Mouse (Mus musculus) gastrocnemius, postnatal 4 days (tissue): ENCODE measurements around the gene Gm4131. TPM values are rescaled to one million over a fixed set of nuclear protein-coding genes. Genes with fewer than 3 reads are reported as not detected.
"Not testable (repeated sequence)": the region's sequence is repeated elsewhere in the genome, so short reads cannot be mapped to it uniquely, and the experiment has no call there.

Experiments
- DNase-seq, 2 experiments: peaks; one replicate each; pipeline ENCODE4 v3.0.0; 2021 to 2022; ENCODE audit warnings: low spot score in 2 of 2, mixed read lengths in 2 of 2
- long read RNA-seq, 2 experiments: library from polyadenylated mRNA; stranded (forward); transcript quantifications; one replicate each; pipeline ENCODE4 v2.0.0; 2021
- total RNA-seq, 2 experiments: library from RNA; stranded (reverse); gene quantifications; 2 replicates each; pipeline ENCODE4 v1.2.3; 2021

Gene Gm4131
- not detected for total RNA-seq
- long read RNA-seq, experiment 1, result 0 reads
- long read RNA-seq, experiment 2, result 0 reads

DNA sequence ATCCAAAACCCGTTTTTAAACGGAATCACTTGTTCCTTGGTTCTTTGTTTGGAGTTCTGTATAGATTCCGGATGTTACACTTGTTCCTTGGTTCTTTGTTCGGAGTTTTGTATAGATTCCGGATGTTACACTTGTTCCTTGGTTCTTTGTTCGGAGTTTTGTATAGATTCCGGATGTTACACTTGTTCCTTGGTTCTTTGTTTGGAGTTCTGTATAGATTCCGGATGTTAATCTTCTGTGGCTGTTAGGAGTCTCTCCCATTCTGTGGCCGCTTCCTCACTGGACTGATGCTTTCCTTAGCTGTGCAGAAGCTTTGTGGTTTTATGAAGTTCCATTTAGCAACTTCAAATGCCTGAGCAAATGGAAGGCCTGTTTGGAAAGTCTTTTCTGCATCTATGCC, at the start of gene Gm4131:
Gm4131 (minus strand) TSS at position 101 of the 400 bp plus-strand sequence.
- not testable (repeated sequence) for DNase-seq

- DNase-seq, result no peak
Measured at GRCm38 (mm10) chr14:62609904-62610303, 43.2 kb upstream of the Gm4131 start.

DNA sequence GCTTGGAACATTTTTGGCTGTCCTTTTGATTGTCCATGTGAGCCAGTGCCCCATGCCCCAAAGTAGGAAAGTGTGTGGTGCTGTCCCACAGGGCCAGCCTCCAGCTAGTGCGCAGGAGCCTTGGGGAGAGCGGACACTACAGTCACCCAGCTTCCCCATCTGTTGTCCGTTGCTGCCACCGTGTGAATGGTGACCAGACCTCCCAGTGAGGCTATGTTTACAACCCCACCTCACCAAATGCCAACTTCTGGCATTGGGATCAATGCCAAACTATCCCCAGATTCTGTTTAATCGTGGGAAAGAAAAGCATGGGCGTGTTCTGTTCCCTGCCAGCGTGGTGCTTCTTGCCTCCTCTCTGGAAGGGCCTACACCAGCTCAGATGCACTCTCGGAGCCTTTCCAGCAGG, 41.1 kb upstream of the Gm4131 start:
- DNase-seq, result no peak

- DNase-seq, result no peak
Measured at GRCm38 (mm10) chr14:62602869-62603268, 36.1 kb upstream of the Gm4131 start.

GRCm38 (mm10) chr14:62602271-62602670, 35.5 kb upstream of the Gm4131 start:
- DNase-seq, result no peak

DNA sequence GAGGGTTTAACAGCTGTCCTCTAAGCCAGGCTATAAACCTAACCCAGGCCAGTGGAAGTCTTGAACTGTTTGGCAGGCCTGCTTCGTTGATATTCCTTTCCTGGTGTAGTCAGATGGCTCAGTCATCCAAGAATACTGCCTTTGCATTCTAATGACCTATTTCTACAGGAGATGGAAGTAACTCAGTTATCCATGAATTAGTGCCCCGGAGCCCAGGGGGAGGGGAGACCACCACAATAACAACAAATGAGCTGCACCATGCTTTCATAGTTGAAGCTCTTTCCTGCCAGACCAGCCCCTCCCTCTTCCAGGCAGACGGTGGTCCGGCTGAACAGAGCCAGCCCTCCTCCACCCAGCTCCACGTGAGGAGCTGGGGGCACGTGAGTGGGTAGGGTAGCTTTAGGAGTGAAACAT, 33.4 kb upstream of the Gm4131 start:
- no peak for DNase-seq

DNA sequence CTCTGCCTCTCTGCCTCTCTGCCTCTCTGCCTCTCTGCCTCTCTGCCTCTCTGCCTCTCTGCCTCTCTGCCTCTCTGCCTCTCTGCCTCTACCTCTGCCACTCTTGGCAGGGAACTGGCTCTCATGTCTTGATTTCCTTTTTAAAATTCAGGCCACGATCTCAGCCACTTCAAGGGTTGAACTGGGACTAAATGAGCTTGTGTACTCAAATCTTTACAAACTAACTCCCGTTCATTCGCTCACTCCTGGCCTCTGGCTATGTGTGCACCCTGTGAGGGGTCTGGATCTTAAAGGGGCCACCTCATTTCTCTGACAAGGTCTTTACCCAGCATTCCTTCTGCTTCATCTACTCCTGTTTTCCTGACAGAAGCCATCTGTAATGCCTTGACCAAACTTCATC, 18.6 kb upstream of the Gm4131 start:
- no peak for DNase-seq

DNA sequence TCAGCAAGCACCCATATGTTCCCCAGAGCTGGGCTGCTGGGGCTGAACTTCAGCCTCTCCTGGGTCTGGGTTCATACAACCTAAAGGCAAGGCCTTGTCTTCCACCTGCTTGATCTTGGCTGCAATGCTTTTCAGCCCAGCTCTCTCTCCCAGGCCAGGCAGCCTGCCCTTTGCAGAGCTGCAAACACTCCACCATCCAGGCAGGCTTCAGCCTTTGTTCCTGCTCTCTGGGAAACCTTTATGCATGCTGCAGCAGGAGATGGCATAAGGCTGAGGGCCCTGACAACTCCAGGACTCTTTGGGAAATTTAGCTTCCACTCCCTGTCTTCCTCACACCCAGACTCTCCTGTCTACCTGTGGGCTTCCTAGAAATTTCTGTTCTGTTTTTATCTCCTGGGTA, 17.9 kb upstream of the Gm4131 start:
- no peak for DNase-seq

DNA sequence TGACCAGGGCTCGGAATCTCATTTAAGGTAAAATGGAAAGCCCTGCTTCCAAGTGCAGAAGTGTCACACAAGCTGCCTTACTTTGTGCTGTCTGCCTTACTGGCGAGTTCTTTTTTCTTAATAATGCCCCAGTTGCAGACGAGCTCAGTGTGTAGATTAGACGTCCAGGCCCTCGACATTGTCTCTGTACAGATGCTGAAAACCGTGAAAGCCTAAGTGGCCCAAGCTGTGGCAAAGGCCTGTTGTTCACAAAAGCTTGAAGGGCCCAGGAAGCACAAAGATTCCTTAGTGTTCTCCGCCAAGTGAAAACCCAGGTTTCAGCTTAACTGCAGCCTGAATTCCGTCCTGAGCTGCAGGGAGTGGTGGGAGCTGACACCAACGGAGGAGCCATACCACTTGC, 15.0 kb upstream of the Gm4131 start:
- no peak for DNase-seq

DNA sequence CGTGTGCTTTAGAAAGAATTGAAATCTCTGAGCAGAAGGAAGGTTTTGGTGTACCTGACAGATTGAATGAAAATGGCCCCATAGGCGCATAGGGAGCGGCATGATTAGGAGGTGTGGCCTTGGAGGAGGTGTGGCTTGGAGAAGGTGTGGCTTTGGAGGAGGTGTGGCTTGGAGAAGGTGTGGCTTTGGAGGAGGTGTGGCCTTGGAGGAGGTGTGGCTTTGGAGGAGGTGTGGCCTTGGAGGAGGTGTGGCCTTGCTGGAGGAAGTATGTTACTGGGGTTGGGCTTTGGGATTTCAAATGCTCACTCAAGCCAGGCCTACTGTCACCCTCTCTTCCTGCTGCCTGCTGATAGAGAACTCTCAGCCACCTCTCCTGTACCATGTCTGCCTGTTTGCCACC, 14.2 kb upstream of the Gm4131 start:
- DNase-seq, result no peak

- DNase-seq, result no peak
Measured at GRCm38 (mm10) chr14:62575862-62576261, 9.1 kb upstream of the Gm4131 start.

DNA sequence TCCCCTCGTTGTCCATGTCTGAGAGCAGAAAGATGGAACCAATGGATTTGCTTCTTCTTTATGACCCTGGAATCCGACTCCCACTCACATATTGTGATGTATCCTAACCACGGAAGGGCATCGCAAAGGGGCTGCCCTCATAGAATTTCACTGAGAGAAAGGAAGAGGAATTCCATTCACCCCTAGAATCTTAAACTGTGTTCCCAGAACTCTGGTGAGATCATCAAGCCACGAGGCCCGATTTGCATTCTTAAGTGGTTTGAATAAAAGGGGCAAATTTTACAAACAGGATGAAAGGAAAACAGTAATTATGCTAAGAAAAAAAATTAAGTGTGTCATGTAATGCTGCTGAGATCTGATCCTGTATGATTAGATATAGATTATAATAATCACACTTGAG, 8.2 kb upstream of the Gm4131 start:
- DNase-seq, result no peak

DNA sequence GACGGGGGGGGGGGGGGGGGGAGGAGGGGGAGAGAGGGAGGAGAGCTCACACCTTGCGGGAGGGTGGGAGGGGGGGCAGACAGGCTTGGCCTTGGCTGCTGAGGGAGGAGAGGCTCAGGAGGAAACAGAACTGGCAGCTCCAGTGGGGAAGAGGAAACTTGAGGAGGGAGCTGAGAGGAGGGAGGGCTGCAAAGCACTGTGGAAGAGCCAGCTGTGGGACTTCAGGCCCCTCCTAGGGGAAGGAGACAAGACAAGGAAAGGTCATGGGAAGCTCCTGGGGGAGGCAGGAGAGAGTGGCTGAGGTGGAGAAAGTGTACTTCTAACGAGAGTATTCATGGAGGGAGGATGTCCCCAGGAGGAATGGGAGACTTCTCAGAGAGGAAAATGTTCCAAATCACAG, 6.7 kb upstream of the Gm4131 start:
- no peak for DNase-seq

GRCm38 (mm10) chr14:62570299-62570698, 3.6 kb upstream of the Gm4131 start:
- DNase-seq, result no peak

GRCm38 (mm10) chr14:62569463-62569862, 2.7 kb upstream of the Gm4131 start:
- DNase-seq, result no peak

DNA sequence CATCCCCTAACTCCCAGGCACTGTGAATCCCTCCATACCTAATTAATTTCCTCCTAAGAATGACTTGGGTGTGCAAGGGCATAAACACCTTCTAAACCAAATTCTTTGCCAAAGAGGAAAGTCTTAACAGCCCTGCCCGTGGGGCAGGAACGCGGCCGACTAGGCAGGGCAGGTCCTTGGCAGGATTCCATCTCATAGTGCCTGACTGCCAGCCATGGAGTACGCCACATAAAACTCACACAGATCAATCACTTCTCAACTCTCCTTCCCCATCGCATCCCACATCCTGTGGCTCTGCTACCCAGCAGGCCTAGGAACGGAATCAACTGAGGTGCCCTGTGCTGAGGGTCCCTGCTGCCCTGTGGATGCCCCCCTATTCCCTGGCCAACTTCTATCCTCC, 3.0 kb downstream of the Gm4131 start:
- no peak for DNase-seq

DNA sequence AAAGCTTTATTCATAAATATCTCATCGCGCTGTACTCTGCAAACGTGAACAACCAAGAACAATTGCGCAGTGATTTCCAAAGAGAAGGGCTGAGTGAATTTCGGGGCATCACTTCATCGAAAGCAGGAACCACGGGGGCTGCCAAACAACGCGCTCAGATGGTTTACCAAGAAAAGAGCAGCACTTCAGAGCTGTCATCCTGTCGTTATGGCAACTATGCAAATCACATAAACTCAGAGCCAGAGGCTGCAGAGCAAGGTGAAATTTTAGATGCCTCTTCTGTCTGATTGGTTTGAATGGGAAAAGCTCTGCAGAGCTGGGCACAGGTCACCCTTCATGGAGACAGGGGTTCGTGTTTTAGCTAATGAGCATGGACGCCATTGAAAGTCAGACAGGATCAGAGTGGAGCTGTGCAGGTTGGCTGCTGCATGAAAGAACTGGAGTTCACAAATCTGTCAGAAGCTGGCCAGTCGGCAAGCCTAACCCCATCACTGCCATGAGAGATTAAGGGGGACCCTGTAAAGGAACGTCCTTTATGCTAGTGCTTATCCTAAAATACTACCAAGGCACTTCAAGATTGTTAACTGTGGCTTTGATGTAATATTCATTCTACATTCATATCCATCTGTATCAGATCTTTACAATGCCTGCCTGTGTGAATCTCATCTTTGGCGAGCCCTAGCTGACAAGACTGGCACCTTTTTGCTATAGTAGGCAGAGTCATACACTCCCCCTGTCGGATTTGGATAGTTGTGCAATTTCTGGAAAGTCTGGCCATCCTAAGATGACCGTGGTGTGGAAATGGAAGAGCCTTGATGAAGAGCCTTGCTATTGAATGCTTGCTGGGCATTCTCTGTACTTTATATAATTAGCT, 4.6 kb downstream of the Gm4131 start:
- no peak for DNase-seq

GRCm38 (mm10) chr14:62557111-62557510, 9.6 kb downstream of the Gm4131 start:
- DNase-seq, result no peak

GRCm38 (mm10) chr14:62555840-62556810, 10.6 kb downstream of the Gm4131 start:
- no peak for DNase-seq

GRCm38 (mm10) chr14:62555309-62555829, 11.4 kb downstream of the Gm4131 start, which contains the start of gene Fam124a:
Gene Fam124a, plus strand, starts transcription at chr14:62555737.
- peak; percentile 44 to 69 for DNase-seq

GRCm38 (mm10) chr14:62553786-62554185, 12.9 kb downstream of the Gm4131 start:
- no peak for DNase-seq

DNA sequence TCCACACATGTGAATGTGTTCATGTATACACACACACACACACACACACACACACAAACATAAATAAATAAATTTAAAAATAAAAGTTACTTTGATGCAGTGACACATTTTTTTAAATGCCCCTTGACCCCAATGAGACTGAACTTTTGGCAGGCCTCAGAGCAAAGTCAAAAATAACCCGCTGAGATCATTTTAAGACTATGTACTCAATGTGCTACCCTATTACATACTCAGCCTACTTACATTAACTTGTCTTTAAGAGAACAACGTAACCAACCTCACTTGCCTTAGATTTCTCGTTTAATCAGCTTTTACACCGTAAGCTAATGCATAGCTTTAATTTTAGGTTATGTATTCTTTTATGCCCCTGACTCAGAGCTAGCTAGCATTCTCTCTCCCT, 13.9 kb downstream of the Gm4131 start:
- DNase-seq, result no peak
